Mouse (Mus musculus) Muller cell, postnatal 12 days (primary cell): ENCODE data around the gene Zfp692.
A peak's percentile ranks its signal among the peaks of the same experiment; 100 is the strongest.
"Not testable (repeated sequence)": the region's sequence is repeated elsewhere in the genome, so short reads cannot be mapped to it uniquely, and the experiment has no call there.

Experiments
- DNase-seq: peaks from one replicate; pipeline ENCODE4 v3.0.0-alpha.2; 2015; ENCODE audit errors: inconsistent ontology term

Zfp692 gene

DNA sequence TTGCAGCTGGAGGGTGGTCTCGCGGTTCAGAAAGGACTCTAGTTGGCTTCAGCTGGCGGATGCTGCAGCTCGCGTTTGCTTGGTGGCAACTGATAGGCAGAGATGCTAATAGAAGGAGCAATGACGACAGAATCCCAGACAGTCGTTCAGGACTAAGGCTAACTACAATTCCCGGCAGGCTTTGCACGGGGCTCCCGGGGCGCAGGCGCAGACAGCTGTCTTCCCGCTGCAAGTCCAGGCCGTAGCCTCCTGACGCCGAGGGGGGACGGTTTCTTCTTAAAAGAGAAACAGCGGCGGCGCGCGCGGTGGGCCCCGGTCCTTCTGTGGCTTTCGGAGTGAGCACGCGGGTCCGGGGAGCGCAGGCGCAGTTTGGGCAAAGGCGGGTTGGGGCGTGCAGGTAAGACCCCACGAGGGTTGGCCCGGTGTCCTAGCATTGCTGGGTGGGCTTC is at the start of gene Zfp692:
Gene Zfp692, plus strand, starts transcription at position 210 of the 449 bp plus-strand sequence.
- DNase-seq: peak; percentile 97

DNA sequence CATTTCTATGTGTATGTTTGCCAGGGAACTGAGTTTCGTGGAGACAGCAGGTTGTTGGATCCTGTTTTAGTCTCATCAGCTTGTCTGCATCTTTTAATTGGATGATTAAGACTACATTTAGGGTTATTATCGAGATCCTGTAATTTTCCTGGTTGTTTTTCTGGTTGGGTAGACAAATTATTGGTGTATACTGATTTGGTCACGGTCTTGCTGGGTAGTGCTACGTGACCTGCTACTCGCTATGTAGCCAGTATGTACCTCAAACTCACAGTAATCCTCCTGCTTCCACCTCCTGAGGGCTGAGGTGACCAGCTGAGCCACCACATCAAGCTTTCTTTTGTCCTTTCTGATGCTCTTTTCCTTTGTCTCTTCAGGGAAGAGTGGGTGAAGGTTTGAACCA is 49.1 kb upstream of the Zfp692 start:
- DNase-seq: no peak

DNA sequence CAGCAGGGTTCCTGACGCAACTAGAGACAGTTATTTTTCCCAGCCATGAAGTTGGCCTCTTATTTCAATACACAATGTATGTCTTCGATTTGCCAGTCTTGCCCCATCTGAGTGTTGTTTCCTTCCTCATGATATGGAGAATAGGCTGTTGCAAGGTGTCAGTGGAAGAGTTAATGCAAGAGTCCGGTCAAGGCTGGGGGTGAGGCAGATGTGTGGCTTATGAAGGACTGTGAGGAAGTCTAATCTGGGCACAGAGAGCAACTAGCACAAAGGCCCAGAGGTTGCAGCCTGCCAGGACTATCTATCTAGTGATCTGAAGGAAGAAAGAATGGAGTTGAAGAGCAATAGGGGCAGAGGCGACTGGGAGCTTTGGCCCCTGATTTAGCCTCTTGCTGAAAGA is 46.7 kb upstream of the Zfp692 start:
- DNase-seq: no peak

DNA sequence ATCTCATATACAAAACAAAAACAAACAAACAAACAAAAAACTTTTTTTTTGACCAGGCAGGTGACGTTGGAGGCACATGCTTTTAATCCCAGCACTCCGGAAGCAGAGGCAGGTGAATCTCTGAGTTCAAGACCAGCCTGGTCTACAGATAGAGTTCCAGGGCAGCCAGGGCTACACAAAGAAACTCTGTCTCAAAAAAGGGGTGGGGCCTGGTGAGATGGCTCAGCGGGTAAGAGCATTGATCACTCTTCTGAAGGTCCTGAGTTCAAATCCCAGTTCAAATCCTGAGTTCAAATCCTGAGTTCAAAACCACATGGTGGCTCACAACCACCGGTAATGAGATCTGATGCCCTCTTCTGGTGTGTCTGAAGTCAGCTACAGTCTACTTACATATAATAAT is 45.0 kb upstream of the Zfp692 start:
- no peak for DNase-seq

DNA sequence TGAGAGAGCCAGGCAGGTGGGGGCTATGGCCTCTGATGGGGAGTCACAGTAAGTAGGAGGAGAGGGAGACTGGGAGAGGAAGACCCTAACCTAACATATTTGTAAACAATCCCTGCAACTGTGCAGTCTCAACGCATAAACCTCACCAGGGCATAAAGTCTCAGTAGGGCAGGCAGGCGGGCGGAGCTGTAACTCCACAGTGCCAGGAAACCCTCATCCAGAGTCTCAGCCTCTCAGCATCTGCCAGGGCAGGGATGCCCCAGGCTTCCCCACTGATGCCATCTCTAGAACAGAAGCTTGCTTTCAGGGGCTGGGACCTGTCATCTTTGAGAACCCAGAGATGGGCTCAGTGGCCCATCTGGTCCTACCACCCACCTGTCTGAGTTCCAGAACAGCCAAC is 44.5 kb upstream of the Zfp692 start:
- DNase-seq: no peak

DNA sequence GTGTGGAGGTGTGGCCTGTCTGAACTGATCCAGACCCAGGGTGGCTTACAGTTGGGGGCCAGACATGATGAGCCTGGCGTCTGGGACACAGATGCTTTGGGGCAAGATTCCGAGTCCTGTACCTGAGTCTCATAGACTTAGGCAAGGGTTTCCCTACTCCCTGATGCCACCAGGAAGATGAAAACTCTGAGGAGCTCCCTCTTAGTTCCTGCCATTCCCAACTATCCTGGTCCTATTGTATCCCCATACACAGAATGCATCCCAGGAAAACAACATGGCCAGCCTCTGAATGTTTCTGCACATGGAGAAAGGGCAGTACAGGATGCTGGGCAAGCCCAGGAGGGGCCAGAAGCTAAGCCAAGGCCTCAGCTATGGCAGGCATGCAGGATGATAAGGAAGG is 43.4 kb upstream of the Zfp692 start:
- DNase-seq: no peak

DNA sequence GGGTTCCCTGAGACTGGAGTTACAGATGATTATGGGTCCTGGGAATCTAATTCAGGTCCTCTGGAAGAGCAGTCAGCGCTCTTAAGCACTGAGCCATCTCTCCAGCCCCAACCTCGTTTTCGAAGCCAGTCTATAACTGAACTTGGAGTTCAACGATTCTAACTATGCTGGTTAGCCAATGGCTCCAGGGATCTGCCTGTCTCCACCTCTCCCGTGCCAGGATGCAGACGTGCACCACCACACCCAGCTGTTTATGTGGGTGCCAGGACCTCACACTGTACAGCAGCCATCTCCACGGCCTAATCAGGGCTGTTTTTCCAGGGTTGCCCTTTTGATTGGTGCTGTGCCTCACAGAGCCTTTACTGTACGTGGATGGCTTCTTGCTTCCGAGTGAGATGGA is 42.3 kb upstream of the Zfp692 start:
- DNase-seq: no peak

DNA sequence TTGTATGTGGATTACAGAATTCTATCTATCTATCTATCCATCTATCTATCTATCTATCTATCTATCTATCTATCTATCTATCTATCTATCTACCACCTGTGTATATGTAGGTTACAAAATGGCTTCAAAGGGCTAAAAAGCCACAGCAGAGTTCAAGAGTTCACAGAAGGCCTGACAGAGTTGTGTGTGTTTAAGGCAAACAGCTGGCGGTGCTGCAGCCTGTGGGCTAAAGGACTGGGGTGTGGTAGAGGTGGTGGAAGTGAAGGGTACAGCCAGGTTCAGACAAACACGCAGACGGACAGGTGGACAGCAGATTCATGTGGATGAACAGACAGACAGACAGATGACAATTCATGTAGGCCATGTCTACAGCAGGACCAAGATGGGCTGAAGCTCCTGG is 38.6 kb upstream of the Zfp692 start:
- DNase-seq: no peak

DNA sequence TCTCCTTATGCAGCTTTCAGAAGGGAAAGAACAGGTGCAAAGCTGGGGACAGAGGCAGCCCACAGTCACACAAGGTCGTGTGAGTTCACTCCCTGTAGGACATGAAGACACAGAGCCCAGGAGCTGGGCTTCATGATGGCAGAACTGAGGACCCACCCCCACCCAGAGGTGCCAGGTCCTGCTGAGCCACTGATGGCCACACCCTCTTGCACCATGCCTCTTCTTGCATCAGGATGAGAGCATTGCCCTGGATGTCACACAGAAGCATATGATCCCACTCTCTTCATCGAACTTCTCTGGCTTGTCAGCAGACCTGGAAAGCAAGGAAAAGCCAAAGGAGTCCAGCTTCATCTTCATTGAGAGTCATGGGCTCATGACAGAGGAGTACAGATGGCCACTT is 32.3 kb upstream of the Zfp692 start, which contains the start of gene 4930438A08Rik:
Gene 4930438A08Rik, plus strand, starts transcription at position 228 of the 400 bp plus-strand sequence.
- no peak for DNase-seq

DNA sequence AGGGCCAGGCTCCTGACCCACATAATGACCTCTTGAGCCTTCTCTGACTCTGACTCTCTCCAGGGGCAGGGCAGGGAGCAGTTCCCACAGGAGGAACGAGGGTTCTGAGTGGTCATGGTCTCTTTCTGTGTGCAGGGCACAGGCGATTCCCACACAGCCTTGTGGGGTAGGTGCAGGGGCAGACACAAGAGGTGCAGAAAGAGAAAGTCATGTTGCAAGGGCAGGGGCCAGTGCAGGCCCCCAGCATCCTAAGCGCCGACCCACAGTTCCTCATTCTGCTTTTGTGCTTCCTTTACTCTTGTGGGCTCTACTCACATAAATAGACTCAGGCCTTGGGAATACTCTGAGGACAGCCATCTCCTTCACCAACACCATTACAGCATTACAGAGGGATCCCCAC is 31.1 kb upstream of the Zfp692 start:
- DNase-seq: no peak

DNA sequence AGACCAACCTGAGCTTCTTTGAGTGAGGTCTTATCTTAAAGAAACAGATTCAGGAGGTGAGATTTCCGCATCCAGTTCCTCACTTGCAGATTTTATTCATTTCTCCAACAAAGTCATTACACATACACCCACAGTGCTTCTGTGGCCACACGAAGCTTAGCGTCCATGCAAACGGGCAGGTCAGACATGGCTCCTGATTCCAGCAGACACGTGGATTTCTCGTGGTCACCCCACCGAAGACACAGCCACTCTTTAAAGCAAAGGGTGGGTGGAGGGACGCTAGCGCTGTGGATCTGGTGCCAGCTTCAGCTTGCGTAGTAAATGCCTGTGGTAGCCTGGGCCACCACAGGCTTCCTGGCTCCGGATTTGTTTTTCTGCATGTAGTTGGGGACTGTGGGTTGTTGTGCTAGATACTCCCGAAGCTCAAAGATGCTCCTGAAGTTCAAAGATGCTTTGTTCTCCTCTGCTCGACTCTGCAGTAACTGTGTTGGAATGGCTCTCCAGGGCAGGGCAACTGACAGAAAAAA is 24.8 kb upstream of the Zfp692 start:
- no peak for DNase-seq

DNA sequence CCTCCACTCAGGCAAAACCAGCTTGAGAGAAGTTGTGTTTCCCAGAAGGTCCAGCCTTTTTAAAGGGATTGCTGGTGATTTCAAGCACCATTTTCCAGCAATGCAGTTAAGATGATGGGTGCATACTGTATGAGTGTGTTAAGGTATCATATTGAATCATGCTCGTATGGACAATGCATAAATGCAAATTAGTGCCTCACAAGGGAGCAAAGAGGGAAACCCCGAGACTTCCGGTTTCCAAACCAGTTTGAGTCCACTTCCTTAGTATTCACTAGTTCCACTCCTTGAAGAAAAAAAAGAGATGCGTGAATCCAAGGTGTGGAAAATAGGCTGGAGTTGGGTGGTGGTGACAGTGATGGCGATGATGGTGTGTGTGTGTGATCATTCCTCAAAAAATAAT is 24.4 kb upstream of the Zfp692 start:
- no peak for DNase-seq

DNA sequence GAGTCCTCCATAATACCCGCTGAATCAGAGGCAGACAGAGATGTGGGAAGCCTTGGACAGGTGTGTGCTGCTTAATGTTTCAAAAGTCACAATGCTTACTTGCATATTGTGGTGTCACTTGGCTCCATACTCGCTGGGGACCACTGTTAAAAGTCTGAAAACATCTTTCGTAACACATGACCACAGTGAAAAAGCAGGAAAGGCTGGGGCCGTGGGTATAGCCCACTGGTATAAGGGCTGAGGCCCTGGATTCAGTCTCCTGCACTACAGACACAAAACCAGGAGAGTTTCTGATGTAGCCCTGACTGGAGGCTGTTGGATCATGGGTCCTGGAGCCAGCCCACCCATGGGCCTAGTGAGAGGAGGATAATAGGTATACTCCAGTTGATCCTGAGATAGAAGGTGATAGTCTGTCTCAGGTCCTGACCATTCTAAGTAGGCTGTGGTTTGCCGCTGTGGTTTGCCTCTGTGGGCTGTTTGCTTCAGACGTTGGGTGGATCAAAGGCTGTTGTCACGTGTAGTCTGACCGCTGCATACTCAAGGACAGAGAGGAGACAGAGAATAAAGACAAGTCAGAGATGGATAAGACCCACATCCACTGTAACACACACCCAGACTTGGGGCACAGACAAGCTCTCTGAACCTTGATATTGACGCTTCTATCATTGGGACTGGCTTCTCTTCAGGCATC is 16.7 kb upstream of the Zfp692 start:
- DNase-seq: no peak

DNA sequence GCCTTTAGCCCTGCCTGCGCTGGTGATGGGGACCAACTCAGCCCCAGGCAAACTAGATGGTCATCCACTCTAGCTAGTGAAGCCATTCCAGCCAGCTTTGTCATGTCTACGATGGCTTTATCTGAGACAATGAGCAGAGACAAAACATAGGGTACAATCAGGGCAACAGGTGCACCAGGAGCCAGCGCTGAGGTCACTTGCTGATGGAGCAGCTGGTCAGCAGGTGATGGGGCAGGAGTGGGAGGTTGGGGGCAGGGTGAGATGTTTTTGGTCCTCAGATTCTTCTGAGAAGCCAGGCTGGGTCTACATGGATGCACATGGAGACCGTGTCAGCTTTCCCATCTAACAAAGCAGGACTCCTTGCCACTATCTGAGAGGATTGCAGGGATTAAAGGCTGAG is 16.1 kb upstream of the Zfp692 start:
- no peak for DNase-seq

DNA sequence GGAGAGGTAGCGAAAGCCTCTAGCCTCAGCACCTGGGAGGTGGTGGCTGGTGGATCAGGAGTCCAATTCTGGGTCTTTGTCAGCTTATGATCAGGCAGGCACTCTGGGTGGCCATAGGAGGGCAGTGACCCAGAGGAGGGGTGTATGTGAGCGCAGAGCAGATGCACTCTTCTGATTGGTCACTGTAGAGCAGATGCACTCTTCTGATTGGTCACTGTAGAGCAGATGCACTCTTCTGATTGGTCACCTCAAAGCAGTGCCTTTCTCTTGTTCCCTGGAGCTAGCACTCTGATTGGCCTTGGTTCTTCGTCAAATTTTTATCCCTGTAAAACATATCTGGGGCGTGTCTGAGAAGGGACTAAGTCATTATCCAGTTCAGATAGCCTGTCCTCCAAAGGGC is 14.1 kb upstream of the Zfp692 start:
- DNase-seq: no peak

DNA sequence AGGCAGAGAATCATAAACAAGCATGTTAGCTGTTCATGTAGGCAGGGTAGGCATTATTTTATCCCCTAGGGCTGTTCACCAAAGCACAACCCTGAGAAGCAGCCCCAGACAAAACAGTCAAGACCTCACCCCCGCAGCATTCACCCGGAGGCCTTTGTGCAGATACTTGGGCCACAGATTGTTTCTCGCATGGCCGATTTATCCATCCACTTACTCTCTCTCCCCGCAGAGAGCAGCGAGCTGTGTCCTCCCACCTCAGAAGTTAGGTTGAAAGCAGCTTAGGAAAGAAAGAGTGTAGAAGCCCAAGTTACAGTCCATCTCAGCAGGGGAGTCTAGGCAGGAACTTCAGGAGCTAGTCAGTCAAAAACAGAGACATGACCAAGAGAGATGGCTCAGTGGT is 9.5 kb upstream of the Zfp692 start:
- peak; percentile 41 for DNase-seq

DNA sequence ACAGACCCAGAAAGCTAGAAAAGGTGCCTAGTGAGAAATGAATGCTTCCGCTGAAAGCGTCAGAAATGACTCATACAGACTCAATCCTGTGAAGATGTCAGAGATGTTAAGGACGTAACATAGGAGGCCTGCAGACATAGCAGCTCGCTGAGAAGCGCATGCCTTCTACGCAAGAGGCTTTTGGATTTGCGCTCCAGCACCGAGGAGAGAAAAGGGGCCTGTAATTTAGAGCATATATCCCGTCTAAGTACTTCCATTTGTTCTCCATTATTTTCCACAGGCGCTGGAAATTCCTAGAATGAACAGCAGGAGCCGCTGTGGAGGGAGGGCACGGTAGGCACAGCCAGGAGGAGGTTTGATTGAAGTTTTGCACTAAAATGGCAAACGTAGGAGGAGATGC is 5.8 kb upstream of the Zfp692 start:
- peak; percentile 84 for DNase-seq

DNA sequence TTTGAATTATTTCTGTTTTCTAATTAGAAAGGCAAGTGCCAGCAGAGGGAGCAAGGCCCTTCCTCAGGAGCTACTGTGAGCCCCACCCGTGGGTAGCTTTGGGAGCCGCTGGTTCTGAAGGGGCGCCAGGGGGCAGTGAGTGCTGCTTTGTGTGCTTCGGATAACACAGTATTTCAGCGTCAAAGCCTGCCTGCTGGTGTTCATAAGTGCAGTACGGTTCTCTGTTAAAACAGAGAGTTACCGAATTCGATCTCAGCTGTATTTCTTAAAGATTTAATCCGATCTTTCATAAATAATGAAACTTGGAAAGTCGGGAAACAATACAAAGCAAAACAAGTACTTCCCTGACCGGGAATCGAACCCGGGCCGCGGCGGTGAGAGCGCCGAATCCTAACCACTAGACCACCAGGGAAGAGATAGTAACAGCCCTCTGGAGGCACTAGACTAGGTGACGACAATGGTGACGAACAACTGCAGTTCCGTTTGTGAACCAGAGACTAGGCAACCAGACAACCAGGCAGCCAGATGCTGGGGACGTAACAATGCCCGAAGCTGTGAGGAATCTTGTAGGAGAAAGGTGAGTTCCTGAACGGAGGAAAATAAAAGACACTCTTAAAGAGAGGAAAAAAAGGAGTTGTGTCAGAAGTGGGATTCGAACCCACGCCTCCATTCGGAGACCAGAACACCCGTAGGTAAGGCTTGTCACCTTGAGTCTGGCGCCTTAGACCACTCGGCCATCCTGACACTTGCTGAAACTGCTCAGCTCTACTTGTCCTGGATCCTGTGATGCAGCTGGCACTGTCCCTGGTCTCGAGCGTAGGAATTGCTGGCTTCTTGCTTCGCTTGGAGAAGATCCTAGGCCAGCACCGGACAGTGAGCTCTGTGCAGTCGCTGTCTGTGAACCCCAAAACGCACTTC is 4.8 kb upstream of the Zfp692 start:
- DNase-seq: peak; percentile 97

DNA sequence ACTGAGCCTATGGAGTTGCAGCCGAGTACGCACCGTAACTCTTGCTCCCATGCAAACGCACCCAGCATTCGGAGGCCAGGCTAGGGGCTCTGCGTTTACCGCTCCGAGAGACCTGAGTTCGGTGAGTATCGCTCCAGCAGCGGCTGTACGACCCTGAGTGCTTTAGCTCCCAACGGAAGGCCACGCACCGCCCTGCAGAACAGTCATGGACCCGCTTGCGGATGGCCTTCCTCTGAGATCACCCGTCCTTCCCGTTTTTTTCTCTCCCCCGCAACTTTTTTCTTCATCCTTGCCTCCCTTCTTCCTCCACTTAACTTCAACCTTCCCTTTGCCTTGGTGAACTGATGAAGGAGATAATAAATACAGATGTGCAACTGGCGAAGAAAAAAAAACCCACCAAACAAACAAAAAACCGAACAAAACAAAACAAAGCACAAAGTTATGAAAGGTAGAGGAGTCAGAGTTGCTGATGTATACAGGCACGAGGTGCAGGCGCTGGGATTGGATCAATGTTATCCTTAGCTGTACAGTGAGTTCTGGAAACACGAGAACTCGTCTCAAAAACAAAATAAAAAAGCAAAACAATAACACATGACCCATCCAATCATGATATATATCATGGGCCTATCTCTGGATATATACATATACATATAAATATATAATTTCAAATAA is 4.0 kb upstream of the Zfp692 start:
- no peak for DNase-seq

DNA sequence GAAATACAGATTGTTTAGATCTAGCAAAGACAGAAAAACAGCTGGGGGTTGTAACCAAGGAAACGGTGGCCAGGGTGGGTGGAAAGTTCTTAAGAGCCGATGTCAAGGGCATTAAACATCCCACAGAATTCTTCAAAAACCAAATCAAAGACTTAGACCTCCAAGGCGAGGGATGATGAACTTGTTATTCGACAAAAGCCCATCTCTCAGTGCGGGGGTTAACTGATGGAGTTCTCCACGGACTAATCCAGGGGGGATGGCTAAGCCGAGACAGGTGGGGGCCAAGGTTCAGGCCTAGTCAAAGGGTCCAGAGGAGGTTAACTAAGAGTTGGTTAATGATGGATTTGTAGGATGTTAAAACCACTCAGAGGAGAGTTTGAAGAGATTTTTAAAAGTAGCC is 3.3 kb upstream of the Zfp692 start:
- no peak for DNase-seq

DNA sequence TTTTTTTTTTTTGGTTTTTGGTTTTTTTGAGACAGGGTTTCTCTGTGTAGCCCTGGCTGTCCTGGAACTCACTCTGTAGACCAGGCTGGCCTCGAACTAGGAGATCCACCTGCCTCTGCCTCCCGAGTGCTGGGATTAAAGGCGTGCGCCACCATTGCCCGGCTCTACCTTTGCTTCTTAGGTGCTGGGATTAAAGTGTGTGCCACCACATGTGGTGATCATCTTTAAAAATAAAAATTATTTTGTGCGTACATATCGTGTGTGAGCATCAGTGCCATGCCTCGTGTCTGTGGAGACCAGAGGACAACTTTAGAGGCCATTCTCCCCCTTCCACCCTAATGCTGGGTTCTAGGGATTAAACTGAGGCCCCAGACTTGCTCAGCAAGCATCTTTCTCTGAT is 1.6 kb upstream of the Zfp692 start:
- DNase-seq: not testable (repeated sequence)

DNA sequence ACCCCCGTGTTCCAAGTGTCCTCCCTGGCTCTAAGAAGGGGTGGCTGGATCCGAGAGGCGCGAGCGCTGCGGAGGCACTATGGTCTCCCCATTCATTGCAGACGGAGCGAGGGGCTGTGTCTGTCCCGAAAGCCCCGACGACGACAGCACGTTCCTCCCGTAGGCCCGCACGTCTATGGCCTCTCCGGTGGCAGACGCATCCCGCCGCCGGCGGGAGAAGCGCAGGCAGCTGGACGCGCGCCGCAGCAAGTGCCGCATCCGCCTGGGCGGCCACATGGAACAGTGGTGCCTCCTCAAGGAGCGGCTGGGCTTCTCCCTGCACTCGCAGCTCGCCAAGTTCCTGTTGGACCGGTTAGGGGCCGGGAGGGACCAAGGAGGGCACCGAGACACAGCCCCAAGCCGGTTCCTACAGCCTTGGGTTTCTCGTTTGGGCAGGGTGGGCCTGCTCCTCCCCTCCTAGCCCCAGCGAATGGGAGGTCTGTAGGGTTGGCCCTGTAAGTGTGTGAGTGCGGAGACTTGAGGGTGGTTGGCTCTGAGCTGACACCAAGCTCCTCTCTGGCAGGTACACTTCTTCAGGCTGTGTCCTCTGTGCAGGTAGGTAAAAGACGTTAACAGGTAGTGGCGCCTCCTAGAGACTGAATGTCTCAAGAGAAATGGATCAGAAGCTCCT is 677 bp downstream of the Zfp692 start:
- DNase-seq: peak; percentile 58
